Mouse (Mus musculus) heart, postnatal 25 days (tissue): ENCODE results near the gene Elfn1. TPM values are rescaled to one million over a fixed set of nuclear protein-coding genes. Genes with fewer than 3 reads are reported as not detected.

Experiments
- DNase-seq: peaks from one replicate; pipeline ENCODE4 v3.0.0; 2022; ENCODE audit warnings: low spot score
- intact Hi-C: fragments of 180-260 bp; cut with DNase I; formaldehyde crosslinking; loops from one replicate; pipeline ENCODE4 v1.15.1; 2025
- total RNA-seq, 2 experiments: library from RNA; stranded (reverse); gene quantifications; 2 replicates each; pipeline ENCODE4 v1.2.3; 2021

Gene Elfn1
- total RNA-seq, 2 experiments from 2014 or later, result 0.13 to 0.14 TPM

DNA sequence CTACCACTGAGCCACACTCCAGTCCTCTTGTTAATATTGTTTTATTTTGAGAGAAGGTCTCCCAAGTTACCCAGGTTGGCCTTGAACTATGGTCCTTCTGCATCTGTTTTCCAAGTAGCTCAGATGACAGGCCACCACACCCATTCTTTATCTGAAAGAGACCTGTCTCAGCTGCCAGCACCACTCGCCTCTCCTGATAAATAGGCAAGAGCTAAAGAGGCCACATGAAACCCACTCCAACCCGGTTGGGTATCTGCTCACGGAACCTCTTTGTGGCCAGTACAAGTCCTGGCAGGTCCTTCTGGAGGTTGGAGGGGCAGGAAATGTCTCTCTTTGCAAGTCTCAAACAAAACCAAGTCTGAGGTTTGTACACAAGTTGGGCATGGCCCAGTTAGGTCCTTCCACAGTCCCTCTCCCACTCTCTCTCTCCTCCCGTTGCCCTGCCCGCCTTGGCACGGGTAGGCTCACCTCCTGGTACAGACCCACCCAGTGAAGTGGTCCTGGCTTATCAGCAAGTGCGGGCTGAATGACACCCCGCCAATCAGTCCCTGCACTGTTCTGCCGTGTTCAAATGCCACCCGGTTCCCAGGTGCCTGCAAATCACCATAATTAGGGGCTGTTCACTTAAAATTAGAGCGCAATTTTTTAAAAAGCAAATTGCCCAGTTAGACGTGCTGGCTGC is 104.7 kb downstream of the Elfn1 start:
- intact Hi-C loops, result no loop called here
- no peak for DNase-seq

DNA sequence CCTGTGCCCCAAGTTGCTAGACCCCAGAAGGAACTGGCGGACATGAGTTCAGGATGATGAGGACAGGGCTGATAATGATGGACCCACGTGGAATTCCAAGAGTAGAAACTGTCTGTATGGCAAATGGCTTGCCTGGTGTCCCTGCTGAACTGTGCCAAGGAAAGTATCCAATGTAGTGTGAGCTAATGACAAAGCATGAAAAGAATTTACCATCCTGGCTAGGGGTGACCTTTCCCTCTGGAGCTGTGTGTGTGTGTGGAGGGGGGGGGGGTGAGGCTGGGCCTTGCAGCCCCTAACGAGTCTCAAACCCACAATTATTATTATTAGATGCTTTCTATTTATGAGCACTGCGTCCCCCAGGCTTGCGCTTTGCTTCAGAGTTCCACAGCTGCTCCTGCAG is 105.9 kb downstream of the Elfn1 start:
- DNase-seq, result no peak
- intact Hi-C loops, result no loop called here

DNA sequence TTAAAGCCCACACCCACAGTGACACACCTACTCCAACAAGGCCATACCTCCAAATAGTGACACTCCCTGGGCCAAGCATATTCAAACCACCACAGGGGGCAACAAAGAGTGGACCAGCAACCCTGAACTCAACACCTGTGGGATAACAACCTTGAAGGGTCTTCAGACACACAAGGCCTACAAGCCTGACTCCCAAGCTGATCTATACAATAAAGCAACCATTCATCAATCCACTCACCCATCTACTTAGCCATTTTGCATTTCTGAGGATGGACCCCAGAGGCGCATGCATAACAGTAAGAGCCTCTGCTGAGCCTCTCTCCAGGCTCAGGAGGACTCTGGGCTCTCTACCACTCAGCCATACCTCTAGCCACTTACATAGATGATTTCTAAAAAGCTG is 109.2 kb downstream of the Elfn1 start:
- no peak for DNase-seq
- intact Hi-C loops, result no loop called here

DNA sequence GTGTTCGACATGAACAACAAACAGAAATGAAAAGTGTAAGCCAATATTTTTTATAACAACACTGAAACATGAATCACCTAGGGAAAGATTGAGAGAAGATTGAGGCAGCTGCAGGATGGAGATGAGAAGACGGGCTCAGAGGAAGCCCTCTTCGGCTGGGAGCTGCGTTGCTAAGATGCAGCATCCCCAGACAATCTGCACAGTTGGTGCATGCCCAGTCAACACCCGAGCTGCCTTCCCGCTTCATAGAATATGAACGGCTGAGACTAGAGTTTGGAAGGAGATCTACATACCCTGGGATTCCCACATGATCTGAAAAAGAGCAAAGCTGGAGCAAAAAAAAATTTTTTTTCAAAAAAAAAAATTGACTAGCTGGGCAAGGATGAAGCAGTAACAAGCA is 111.0 kb downstream of the Elfn1 start:
- DNase-seq, result no peak
- intact Hi-C loops, result no loop called here

DNA sequence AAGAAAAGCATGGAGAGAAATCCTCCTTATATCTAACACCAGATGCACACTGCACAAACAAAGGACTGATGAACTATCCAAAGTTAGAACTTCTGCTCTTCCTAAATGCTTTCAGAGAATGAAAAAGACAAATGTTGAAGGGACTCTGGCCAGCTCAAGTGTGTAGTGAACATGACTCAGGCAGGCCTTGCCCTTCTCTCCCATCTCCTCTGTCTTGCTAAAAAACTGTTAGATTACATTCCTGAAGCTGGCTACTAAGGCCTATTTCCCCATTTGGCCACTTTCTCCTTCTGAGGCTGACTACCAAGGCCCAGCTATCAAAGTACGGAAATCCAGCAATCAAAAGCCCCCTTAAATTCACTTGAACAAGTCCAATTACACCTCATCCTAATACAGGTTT is 111.9 kb downstream of the Elfn1 start:
- intact Hi-C loops, result no loop called here
- DNase-seq, result no peak

DNA sequence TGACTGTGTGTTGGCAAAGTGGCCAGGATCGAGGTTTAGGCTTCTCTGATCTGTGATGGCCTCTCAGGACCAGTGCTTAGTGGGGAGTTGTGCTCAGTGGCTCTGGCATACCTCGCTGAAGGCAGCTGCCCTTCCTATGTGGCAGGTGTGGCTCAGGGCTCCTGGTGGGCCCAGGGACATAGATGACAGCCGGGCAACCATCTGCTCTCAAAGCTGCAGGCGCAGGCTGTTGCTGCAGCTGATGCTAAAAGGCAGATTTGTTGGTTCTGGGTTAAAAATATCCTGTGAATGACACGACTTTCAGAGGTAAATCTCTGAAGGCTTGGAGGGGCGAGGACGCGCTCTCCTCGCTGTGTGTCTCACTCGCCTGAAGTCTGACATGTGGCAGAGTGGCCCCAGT is 114.0 kb downstream of the Elfn1 start:
- intact Hi-C loops, result no loop called here
- no peak for DNase-seq

DNA sequence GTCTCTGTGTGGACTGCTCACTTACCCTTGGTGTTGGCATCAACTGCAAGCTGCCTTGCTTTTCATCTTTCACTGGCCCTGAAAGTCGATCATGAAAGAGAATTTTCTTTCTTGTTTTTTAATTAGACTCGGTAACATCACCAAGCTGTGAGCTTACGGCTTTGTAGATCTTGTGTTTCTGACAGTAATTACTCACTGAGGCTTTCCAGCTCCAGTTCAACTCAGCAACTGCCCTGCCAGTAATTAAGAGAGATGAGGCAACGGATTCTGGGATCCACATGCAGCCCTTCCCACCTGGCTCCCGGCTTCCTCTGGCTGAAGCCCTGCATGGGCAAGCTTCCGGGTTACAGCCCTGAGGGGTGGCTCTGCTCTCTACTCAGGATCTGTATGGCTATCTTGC is 115.1 kb downstream of the Elfn1 start:
- intact Hi-C loops, result no loop called here
- DNase-seq, result no peak

DNA sequence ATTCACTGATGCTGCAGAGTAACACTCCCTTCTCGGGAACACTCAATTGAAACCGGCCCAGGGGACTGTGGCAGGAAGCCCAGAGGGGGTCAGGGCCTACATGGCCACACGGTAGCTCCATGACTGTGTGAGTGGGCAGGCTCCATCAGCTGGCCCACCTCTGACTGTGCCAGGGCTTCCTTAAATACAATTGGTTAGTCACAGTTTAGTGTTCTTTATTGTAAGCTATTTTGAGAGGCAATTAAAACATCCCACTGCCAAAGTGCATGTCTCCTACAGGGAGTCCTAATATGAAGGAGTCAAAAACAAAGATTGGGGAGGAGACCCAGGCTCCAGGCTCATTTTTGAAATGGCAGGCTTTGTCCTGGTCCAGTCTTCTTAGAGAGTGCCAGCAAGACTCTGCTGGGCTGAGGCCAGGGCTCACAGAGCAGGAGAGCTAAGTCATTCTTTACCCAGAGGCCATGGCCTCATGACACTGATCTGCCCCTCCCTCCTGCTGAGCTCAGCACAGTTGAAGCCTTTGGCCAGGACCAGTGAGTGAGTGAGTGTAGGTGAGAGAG is 116.3 kb downstream of the Elfn1 start:
- intact Hi-C loops, result no loop called here
- peak; percentile 12 for DNase-seq

Other genes with a start within 250 kb of the Elfn1 start
- gene Micall2, start 171.6 kb upstream of the Elfn1 start, total RNA-seq, result 1 to 10 TPM; 2.7 to 3.2 TPM
- 10 to 100 TPM; 43.3 to 47.3 TPM for gene Ints1, start 132.3 kb upstream of the Elfn1 start, total RNA-seq
- gene Mafk, start 116.4 kb upstream of the Elfn1 start, total RNA-seq, result 10 to 100 TPM; 30.2 to 30.9 TPM
- under 1 TPM; 0.16 to 0.17 TPM for gene Tmem184a, start 88.0 kb upstream of the Elfn1 start, total RNA-seq
- not detected for gene Gm26938, start 81.5 kb upstream of the Elfn1 start, total RNA-seq
- 10 to 100 TPM; 10.2 to 11.1 TPM for gene Psmg3, start 81.1 kb upstream of the Elfn1 start, total RNA-seq